Mouse (Mus musculus) telencephalon, adult 2 months (tissue): ENCODE results near the gene Med27.
"Not testable (repeated sequence)": the region's sequence is repeated elsewhere in the genome, so short reads cannot be mapped to it uniquely, and the experiment has no call there.

Source experiments
- DNase-seq: peaks from one replicate; pipeline ENCODE4 v3.0.0-alpha.2; 2011; ENCODE audit warnings: low read depth, low spot score

Med27 gene

GRCm38 (mm10) chr2:29516621-29517170 lies 170.1 kb downstream of the Med27 start:
- DNase-seq: no peak

- no peak for DNase-seq
Observed at GRCm38 (mm10) chr2:29519402-29519801, 172.8 kb downstream of the Med27 start.

GRCm38 (mm10) chr2:29520206-29520605 lies 173.6 kb downstream of the Med27 start:
- no peak for DNase-seq

- no peak for DNase-seq
Observed at GRCm38 (mm10) chr2:29521486-29521885, 174.9 kb downstream of the Med27 start.

- DNase-seq: no peak
Observed at GRCm38 (mm10) chr2:29523918-29524811, 177.5 kb downstream of the Med27 start.

GRCm38 (mm10) chr2:29525273-29525805 lies 178.7 kb downstream of the Med27 start:
- no peak for DNase-seq

- DNase-seq: peak; percentile 71
Observed at GRCm38 (mm10) chr2:29526266-29526665, 179.6 kb downstream of the Med27 start.

- not testable (repeated sequence) for DNase-seq
Observed at GRCm38 (mm10) chr2:29527480-29527879, 180.9 kb downstream of the Med27 start.

- no peak for DNase-seq
Observed at GRCm38 (mm10) chr2:29528811-29529210, 182.2 kb downstream of the Med27 start.

GRCm38 (mm10) chr2:29529788-29530187 lies 183.2 kb downstream of the Med27 start:
- not testable (repeated sequence) for DNase-seq

GRCm38 (mm10) chr2:29532173-29532572 lies 185.6 kb downstream of the Med27 start:
- no peak for DNase-seq

- DNase-seq: no peak
Observed at GRCm38 (mm10) chr2:29532921-29533320, 186.3 kb downstream of the Med27 start.

- no peak for DNase-seq
Observed at GRCm38 (mm10) chr2:29535566-29536244, 189.1 kb downstream of the Med27 start.

GRCm38 (mm10) chr2:29536481-29536880 lies 189.9 kb downstream of the Med27 start:
- DNase-seq: no peak

GRCm38 (mm10) chr2:29537334-29537733 lies 190.7 kb downstream of the Med27 start:
- no peak for DNase-seq

- DNase-seq: peak; percentile 71
Observed at GRCm38 (mm10) chr2:29542039-29542438, 195.4 kb downstream of the Med27 start.

- no peak for DNase-seq
Observed at GRCm38 (mm10) chr2:29546571-29546970, 200.0 kb downstream of the Med27 start.

- no peak for DNase-seq
Observed at GRCm38 (mm10) chr2:29551816-29552585, 205.4 kb downstream of the Med27 start.

- DNase-seq: no peak
Observed at GRCm38 (mm10) chr2:29553945-29554634, 207.5 kb downstream of the Med27 start.

- no peak for DNase-seq
Observed at GRCm38 (mm10) chr2:29558561-29558960, 211.9 kb downstream of the Med27 start.

GRCm38 (mm10) chr2:29559955-29560354 lies 213.3 kb downstream of the Med27 start:
- no peak for DNase-seq
